Mouse (Mus musculus) stomach, postnatal 0 days (tissue): ENCODE data around the gene Il17re. TPM values are rescaled to one million over a fixed set of nuclear protein-coding genes. Genes with fewer than 3 reads are reported as not detected.

Experiments
- ATAC-seq: fragments of 200-750 bp; cut with Nextera tagmentation; 2 replicates; pipeline ENCODE4 v1.8.0; 2017; ENCODE audit not compliant: low FRiP score, low TSS enrichment
- DNase-seq: peaks from one replicate; pipeline ENCODE4 v3.0.0-alpha.2; 2016; ENCODE audit warnings: low spot score
- H3K27ac ChIP-seq: fragments of 300-500 bp; sonication (generic); replicated peaks from 2 replicates; pipeline ENCODE4 v1.5.1; 2014; ENCODE audit warnings: mild to moderate bottlenecking, control low read depth
- H3K27me3 ChIP-seq: fragments of 300-500 bp; sonication (generic); 2 replicates; pipeline ENCODE4 v1.6.1; 2014; ENCODE audit warnings: low read length; ENCODE audit not compliant: control insufficient read depth, insufficient read depth
- H3K36me3 ChIP-seq: fragments of 300-500 bp; sonication (generic); 2 replicates; pipeline ENCODE4 v1.6.1; 2014; ENCODE audit warnings: low read length, mixed read lengths; ENCODE audit not compliant: control insufficient read depth, insufficient read depth
- H3K4me1 ChIP-seq: fragments of 300-500 bp; sonication (generic); replicated peaks from 2 replicates; pipeline ENCODE4 v1.6.1; 2014; ENCODE audit warnings: antibody characterized with exemption; ENCODE audit not compliant: control insufficient read depth, insufficient read depth
- H3K4me2 ChIP-seq: fragments of 300-500 bp; sonication (generic); replicated peaks from 2 replicates; pipeline ENCODE4 v1.6.1; 2014; ENCODE audit warnings: low read depth, mild to moderate bottlenecking, control low read depth, moderate library complexity
- H3K4me3 ChIP-seq: fragments of 300-500 bp; sonication (generic); 2 replicates; pipeline ENCODE4 v1.5.1; 2014; ENCODE audit warnings: low read depth, low read length, control low read depth
- H3K9ac ChIP-seq: fragments of 300-500 bp; sonication (generic); 2 replicates; pipeline ENCODE4 v1.6.1; 2014; ENCODE audit warnings: mild to moderate bottlenecking, low read length, control low read depth, mixed read lengths
- H3K9me3 ChIP-seq: fragments of 300-500 bp; sonication (generic); 2 replicates; pipeline ENCODE4 v1.6.1; 2016; ENCODE audit warnings: low read length; ENCODE audit not compliant: control insufficient read depth
- CTCF ChIP-seq: IDR thresholded peaks from 2 replicates; pipeline ENCODE4 v1.5.1; 2016; ENCODE audit warnings: antibody characterized with exemption, low read depth, mild to moderate bottlenecking, moderate library complexity
- EP300 ChIP-seq: optimal IDR thresholded peaks from 2 replicates; pipeline ENCODE3; 2016; ENCODE audit warnings: antibody characterized with exemption
- WGBS: fragments of 180-500 bp; shearing (Covaris S2); extraction: QIAGEN DNeasy Blood & Tissue Kit; methylation state at CpG from one replicate; pipeline ENCODE4 v1.1.7; 2014; 5-methylcytosine and 5-hydroxymethylcytosine counted together
- microRNA-seq: library from miRNA; unstranded; fragments of <30 nt; microRNA quantifications from one replicate; pipeline ENCODE4, GENCODE M21; 2016
- polyA plus RNA-seq: library from polyadenylated mRNA; unstranded; fragments of >200 nt; fragmentation: Nextera tagmentation; extraction: Ambion mirVana; gene quantifications from 2 replicates; pipeline ENCODE4 v1.2.1, GENCODE M21; 2015

The Il17re gene
- polyA plus RNA-seq, 1 experiment from 2014 or later, result 25.5 TPM

GRCm38 (mm10) chr6:113507130-113507529 is 48.8 kb downstream of the Il17re start:
- TF ChIP-seq CTCF (no peak), EP300 (no peak)
- H3K4me2 ChIP-seq, result no peak overlapping the region
- no peak overlapping the region for H3K4me3 ChIP-seq
- no peak overlapping the region for H3K9ac ChIP-seq
- H3K27ac ChIP-seq, result no peak overlapping the region
- H3K36me3 ChIP-seq, result no peaks in the 10 kb centered on the region
- no peaks in the 10 kb centered on the region for H3K9me3 ChIP-seq
- no peaks in the 10 kb centered on the region for H3K27me3 ChIP-seq
- no peaks in the 10 kb centered on the region for H3K4me1 ChIP-seq
- no peak for DNase-seq
- ATAC-seq, result no peak

DNA sequence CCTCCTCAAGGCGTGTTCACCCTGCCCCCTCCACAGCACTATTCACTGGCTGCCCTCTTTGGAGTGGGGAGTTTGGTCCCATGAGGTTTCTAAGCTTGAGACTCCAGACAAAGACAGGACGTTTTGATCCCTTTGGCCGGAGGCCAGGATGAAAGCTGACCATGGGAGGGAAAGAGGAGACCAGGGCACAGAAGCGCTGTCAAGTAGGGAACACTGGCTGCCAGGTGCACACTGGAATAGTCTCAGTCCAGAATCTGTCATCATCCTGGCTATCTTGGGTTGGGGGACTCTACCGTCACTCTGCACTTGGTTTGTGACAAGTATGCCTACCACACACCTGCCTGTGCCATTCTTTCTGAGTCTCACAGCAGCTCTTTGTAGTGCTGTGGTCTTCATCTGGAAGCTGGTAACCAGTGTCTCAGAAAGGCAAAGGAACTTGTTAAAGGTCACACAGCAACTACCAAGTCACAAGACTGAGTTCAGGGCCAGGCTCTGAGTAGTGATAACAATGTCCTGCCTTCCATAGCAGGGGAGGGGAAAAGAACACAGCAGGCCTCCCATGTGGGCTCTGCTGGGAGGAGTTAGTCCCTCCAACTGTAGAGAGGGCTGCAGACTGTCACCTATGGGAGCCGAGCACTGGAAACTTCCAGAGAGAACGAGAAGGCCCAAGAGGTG is 50.1 kb downstream of the Il17re start:
- Histone ChIP-seq H3K4me1 (no peaks in the 10 kb centered on the region), H3K27ac (no peak overlapping the region), H3K36me3 (no peaks in the 10 kb centered on the region), H3K4me3 (no peak overlapping the region), H3K9me3 (no peaks in the 10 kb centered on the region), H3K27me3 (no peaks in the 10 kb centered on the region), H3K4me2 (no peak overlapping the region), H3K9ac (no peak overlapping the region)
- no peak for ATAC-seq
- TF ChIP-seq EP300, result no peak
- TF ChIP-seq CTCF, result no peak
- WGBS, result 62% methylated on average over 7 of the region's 7 CpGs
- DNase-seq, result no peak

GRCm38 (mm10) chr6:113508947-113509280 is 50.6 kb downstream of the Il17re start:
- 41% methylated on average over 5 of the region's 5 CpGs for whole genome bisulfite sequencing
- no peak for DNase-seq
- H3K4me3 ChIP-seq, result no peak overlapping the region

DNA sequence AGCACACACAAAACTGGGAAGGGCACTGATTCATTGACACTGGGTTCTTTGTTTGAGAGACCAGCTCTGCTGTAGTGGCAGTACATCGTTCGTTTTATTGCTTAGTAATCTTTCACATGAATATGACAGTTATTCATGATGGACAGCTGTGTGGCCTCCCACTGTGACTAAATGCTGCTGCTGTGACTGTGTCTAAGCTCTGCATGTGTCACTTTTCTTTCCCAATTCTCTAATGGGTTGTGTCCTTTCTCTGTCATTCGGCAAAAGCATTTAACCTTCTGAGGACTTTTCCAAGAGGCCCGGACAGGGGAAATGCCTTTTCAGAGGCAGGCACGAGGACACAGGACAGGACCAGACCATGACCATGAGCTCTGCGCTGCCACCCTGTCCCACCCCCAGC is 55.7 kb downstream of the Il17re start:
- H3K4me3 ChIP-seq, result no peak overlapping the region
- TF ChIP-seq CTCF (no peak), EP300 (no peak)
- 81% methylated on average over 6 of the region's 6 CpGs for WGBS

More at GRCm38 (mm10) chr6:113508947-113509280, 50.6 kb downstream of the Il17re start:
- TF ChIP-seq CTCF (no peak), EP300 (no peak)
- no peak for ATAC-seq
- Histone ChIP-seq H3K9me3 (no peaks in the 10 kb centered on the region), H3K4me1 (no peaks in the 10 kb centered on the region), H3K36me3 (no peaks in the 10 kb centered on the region), H3K9ac (no peak overlapping the region), H3K4me2 (no peak overlapping the region), H3K27me3 (no peaks in the 10 kb centered on the region), H3K27ac (no peak overlapping the region)

DNA sequence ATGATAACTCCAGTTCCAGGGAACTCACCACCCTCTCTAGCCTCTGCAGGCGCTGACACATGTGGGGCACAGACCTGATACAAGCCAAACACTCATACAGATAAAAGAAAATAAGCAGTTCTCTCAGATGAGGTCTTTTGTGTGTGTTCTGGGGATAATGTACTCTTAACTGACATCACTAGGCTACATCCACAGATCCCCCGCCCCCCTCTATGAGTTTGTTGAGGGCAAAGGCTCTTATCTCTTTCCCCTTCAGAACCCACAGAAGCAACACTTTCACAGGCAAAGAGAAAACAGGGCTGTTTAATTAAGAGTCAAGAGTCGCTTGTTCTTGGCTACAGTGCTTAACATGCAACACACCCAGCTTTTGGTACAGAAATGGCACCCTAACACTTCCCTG is 56.3 kb downstream of the Il17re start:
- DNase-seq, result no peak
- Histone ChIP-seq H3K9ac (no peak overlapping the region), H3K4me1 (no peaks in the 10 kb centered on the region), H3K36me3 (peaks cover 38% of the 10 kb centered on the region), H3K9me3 (no peaks in the 10 kb centered on the region), H3K4me2 (no peak overlapping the region), H3K4me3 (no peak overlapping the region), H3K27ac (no peak overlapping the region), H3K27me3 (no peaks in the 10 kb centered on the region)
- WGBS, result 97% methylated on average over 3 of the region's 3 CpGs
- ATAC-seq, result no peak
- TF ChIP-seq EP300 (no peak), CTCF (no peak)

More for the DNA sequence above, 55.7 kb downstream of the Il17re start:
- Histone ChIP-seq H3K4me2 (no peak overlapping the region), H3K9ac (no peak overlapping the region), H3K9me3 (no peaks in the 10 kb centered on the region), H3K27ac (no peak overlapping the region), H3K27me3 (no peaks in the 10 kb centered on the region), H3K4me1 (no peaks in the 10 kb centered on the region), H3K36me3 (peaks cover 33% of the 10 kb centered on the region)
- DNase-seq (no peak), ATAC-seq (no peak)

DNA sequence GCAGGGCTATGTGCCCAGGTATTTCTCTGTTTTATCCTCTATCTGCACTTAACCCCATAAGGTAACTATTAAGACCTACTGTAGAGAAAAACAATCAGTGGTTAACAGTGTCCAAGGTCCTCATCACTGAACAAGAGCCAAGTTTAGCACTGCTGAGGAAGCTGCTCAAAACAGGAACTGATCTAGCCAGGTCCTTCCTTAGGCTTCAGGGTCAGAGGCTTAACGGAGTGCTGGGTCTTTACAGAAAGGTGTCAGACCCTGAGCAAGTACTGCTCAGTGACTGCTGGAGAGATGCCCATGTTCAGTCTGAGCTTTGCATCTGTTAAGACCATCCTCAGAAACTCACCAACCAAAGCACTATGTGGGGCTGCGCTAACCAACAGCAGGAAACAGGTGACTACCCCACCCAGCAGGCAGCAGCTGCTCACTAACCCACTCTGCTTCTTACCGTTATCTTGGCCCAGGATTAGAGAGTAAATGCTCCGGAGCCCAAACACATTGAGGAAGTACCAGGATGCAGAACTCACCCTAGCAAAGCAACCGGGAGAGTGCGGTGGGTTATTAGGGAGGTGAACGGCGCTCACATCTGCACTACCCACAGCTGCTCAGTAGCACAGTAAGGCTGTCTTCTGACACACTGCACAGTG is 59.3 kb downstream of the Il17re start:
- no peak overlapping the region for H3K27ac ChIP-seq
- no peak for TF ChIP-seq CTCF
- TF ChIP-seq EP300, result no peak

More for the DNA sequence above, 59.3 kb downstream of the Il17re start:
- Histone ChIP-seq H3K9ac (no peak overlapping the region), H3K4me3 (no peak overlapping the region), H3K9me3 (no peaks in the 10 kb centered on the region), H3K4me2 (no peak overlapping the region), H3K36me3 (peaks cover 43% of the 10 kb centered on the region), H3K4me1 (no peaks in the 10 kb centered on the region), H3K27me3 (no peaks in the 10 kb centered on the region)
- no peak for ATAC-seq
- WGBS, result 93% methylated on average over 8 of the region's 8 CpGs
- no peak for DNase-seq

Small RNA genes lying within 50 kb of the gene (microRNA-seq; reads per million reads assigned to microRNA genes)
- gene Gm24387, result not detected

Other genes with a start within 250 kb of the Il17re start
- 20.3 and 20.6 TPM in 2 replicates for gene Mtmr14, start 220.6 kb upstream of the Il17re start, polyA plus RNA-seq
- gene Cpne9, start 176.2 kb upstream of the Il17re start, polyA plus RNA-seq, result 0.11 TPM in 1 of 2 replicates, not detected in the other
- gene Brpf1, start 151.3 kb upstream of the Il17re start, polyA plus RNA-seq, result 6.5 and 6.6 TPM in 2 replicates
- 6.8 and 7.8 TPM in 2 replicates for gene Ogg1, start 131.5 kb upstream of the Il17re start, polyA plus RNA-seq
- 52.7 and 52.9 TPM in 2 replicates for gene Camk1, start 114.5 kb upstream of the Il17re start, polyA plus RNA-seq
- 21.3 and 23.8 TPM in 2 replicates for gene Tada3, start 80.6 kb upstream of the Il17re start, polyA plus RNA-seq
- 314 and 317 TPM in 2 replicates for gene Arpc4, start 80.4 kb upstream of the Il17re start, polyA plus RNA-seq
- gene Ttll3, start 69.2 kb upstream of the Il17re start, polyA plus RNA-seq, result 1.2 TPM in 2 replicates
- 11.8 and 12.9 TPM in 2 replicates for gene Rpusd3, start 39.1 kb upstream of the Il17re start, polyA plus RNA-seq
- 31.0 and 31.2 TPM in 2 replicates for gene Cidec, start 22.7 kb upstream of the Il17re start, polyA plus RNA-seq
- gene Jagn1, start 15.9 kb upstream of the Il17re start, polyA plus RNA-seq, result 69.2 and 69.6 TPM in 2 replicates
- 70.1 and 73.6 TPM in 2 replicates for gene Il17rc, start 12.9 kb downstream of the Il17re start, polyA plus RNA-seq
- 11.1 and 12.1 TPM in 2 replicates for gene Creld1, start 24.8 kb downstream of the Il17re start, polyA plus RNA-seq
- gene Prrt3, start 43.4 kb downstream of the Il17re start, polyA plus RNA-seq, result 0.36 and 0.42 TPM in 2 replicates
- gene Emc3, start 73.2 kb downstream of the Il17re start, polyA plus RNA-seq, result 78.4 and 78.5 TPM in 2 replicates
- gene Fancd2, start 73.2 kb downstream of the Il17re start, polyA plus RNA-seq, result 1.6 and 1.9 TPM in 2 replicates
- not detected in 2 replicates for gene Fancd2os, start 142.2 kb downstream of the Il17re start, polyA plus RNA-seq
- gene Brk1, start 146.3 kb downstream of the Il17re start, polyA plus RNA-seq, result 199 and 201 TPM in 2 replicates
- 23.4 and 24.3 TPM in 2 replicates for gene Vhl, start 165.5 kb downstream of the Il17re start, polyA plus RNA-seq
- gene Irak2, start 180.0 kb downstream of the Il17re start, polyA plus RNA-seq, result 9.6 and 10.2 TPM in 2 replicates
- 0.73 and 0.97 TPM in 2 replicates for gene Tatdn2, start 238.6 kb downstream of the Il17re start, polyA plus RNA-seq